In genomic region chr8:50521346-50521745, GRCm38 (mm10) we compare ENCODE assay signal across 26 mouse cellular contexts.
DNase-seq lines count a peak whose midpoint lies in the region; ATAC-seq and TF ChIP-seq lines count a peak whose summit lies in the region.
"Had no signal": no experiment of that assay in that cellular context is flagged by ENCODE, and none has a peak within 500 bp of the region (broad histone marks: within the 10 kb centered on the region; RNA-seq: fewer than 3 reads in every experiment).

No protein-coding gene starts in this region.

- no peaks in the 10 kb centered on the region for H3K36me3 ChIP-seq in forebrain, embryonic 11.5 days (ENCODE audit: control insufficient read depth, insufficient read depth, low read length)
- H3K36me3 ChIP-seq in forebrain, embryonic 16.5 days (ENCODE audit: control insufficient read depth, insufficient read depth): no peaks in the 10 kb centered on the region
- no peaks in the 10 kb centered on the region for H3K36me3 ChIP-seq in forebrain, postnatal 0 days (ENCODE audit: insufficient read depth)
- no peaks in the 10 kb centered on the region for H3K36me3 ChIP-seq in forebrain, embryonic 10.5 days (replicated peaks)
- H3K36me3 ChIP-seq: embryonic facial prominence, embryonic 10.5 days; embryonic facial prominence, embryonic 13.5 days; G1E; hindbrain, embryonic 12.5 days; hindbrain, embryonic 15.5 days had no signal

- 81% methylated on average over 5 of the region's 5 CpGs for WGBS in forebrain, embryonic 11.5 days
- 70% methylated on average over 5 of the region's 5 CpGs for WGBS in forebrain, embryonic 16.5 days
- WGBS in forebrain, postnatal 0 days: 48% methylated on average over 5 of the region's 5 CpGs
- WGBS in forebrain, embryonic 10.5 days: 88% methylated on average over 5 of the region's 5 CpGs

- no peak overlapping the region for H3K27ac ChIP-seq in forebrain, embryonic 11.5 days (ENCODE audit: low read depth, low read length)
- no peak overlapping the region for H3K27ac ChIP-seq in forebrain, embryonic 16.5 days (ENCODE audit: low read length)
- H3K27ac ChIP-seq in forebrain, postnatal 0 days (ENCODE audit: low read depth, low read length): peak overlapping the region; percentile 15; the same call in 1 of the 2 replicates
- H3K27ac ChIP-seq in forebrain, embryonic 10.5 days: no peak overlapping the region
- H3K27ac ChIP-seq: embryonic facial prominence, embryonic 10.5 days; embryonic facial prominence, embryonic 13.5 days; gastrocnemius, adult 2 months; hindbrain, embryonic 12.5 days; hindbrain, embryonic 15.5 days had no signal

- H3K4me3 ChIP-seq in forebrain, embryonic 11.5 days (ENCODE audit: low read depth, low read length): no peak overlapping the region
- no peak overlapping the region for H3K4me3 ChIP-seq in forebrain, embryonic 16.5 days (replicated peaks; ENCODE audit: low read length)
- no peak overlapping the region for H3K4me3 ChIP-seq in forebrain, postnatal 0 days (ENCODE audit: low read depth, low read length)
- no peak overlapping the region for H3K4me3 ChIP-seq in forebrain, embryonic 10.5 days
- H3K4me3 ChIP-seq: embryonic facial prominence, embryonic 10.5 days; embryonic facial prominence, embryonic 13.5 days; erythroblast, embryonic 14.5 days; gastrocnemius, adult 2 months; hindbrain, embryonic 12.5 days; hindbrain, embryonic 15.5 days had no signal

- no peak for DNase-seq in forebrain, embryonic 11.5 days (ENCODE audit: low spot score)
- DNase-seq in forebrain, postnatal 0 days: peak; percentile 35
- no peak for DNase-seq in forebrain, embryonic 10.5 days (ENCODE audit: extremely low spot score, low spot score)
- peak; percentile 11 for DNase-seq in retina, embryonic 14.5 days (ENCODE audit: low spot score)
- DNase-seq in retina, postnatal 1 day: no peak
- no peak for DNase-seq in cerebellum, adult 9-10 months
- DNase-seq: adrenal gland, postnatal 10 days; adrenal gland, postnatal 36 days; B cell, adult 2 months; cerebellum, adult 11-12 months; cerebellum, adult 8-10 months; cerebellum, postnatal 14 days; gastrocnemius, adult 2 months; gastrocnemius, postnatal 14 days; heart, adult 11 months had no signal

- H3K9me3 ChIP-seq in forebrain, embryonic 11.5 days (ENCODE audit: control insufficient read depth, low read length): no peaks in the 10 kb centered on the region
- no peaks in the 10 kb centered on the region for H3K9me3 ChIP-seq in forebrain, embryonic 16.5 days (ENCODE audit: control insufficient read depth, low read length)
- H3K9me3 ChIP-seq in forebrain, postnatal 0 days (ENCODE audit: low read length): no peaks in the 10 kb centered on the region
- H3K9me3 ChIP-seq in forebrain, embryonic 10.5 days: no peaks in the 10 kb centered on the region
- H3K9me3 ChIP-seq: embryonic facial prominence, embryonic 10.5 days; embryonic facial prominence, embryonic 13.5 days; G1E; hindbrain, embryonic 12.5 days; hindbrain, embryonic 15.5 days had no signal

- ATAC-seq in forebrain, embryonic 11.5 days (replicated peaks; ENCODE audit: low FRiP score): 0 out of 2 replicates have a peak, but pooled peaks have one; percentile 27
- ATAC-seq in forebrain, embryonic 16.5 days: no peak
- peak; percentile 51; the same call in 1 of the 2 replicates for ATAC-seq in forebrain, postnatal 0 days
- ATAC-seq: intestine, postnatal 0 days; Patski had no signal

- H3K27me3 ChIP-seq in forebrain, embryonic 11.5 days (ENCODE audit: control insufficient read depth, insufficient read depth, low read length): no peaks in the 10 kb centered on the region
- no peaks in the 10 kb centered on the region for H3K27me3 ChIP-seq in forebrain, embryonic 16.5 days (replicated peaks; ENCODE audit: control insufficient read depth, insufficient read depth, low read length)
- no peaks in the 10 kb centered on the region for H3K27me3 ChIP-seq in forebrain, postnatal 0 days (ENCODE audit: insufficient read depth, low read length)
- no peaks in the 10 kb centered on the region for H3K27me3 ChIP-seq in forebrain, embryonic 10.5 days (ENCODE audit: poor library complexity, severe bottlenecking)
- H3K27me3 ChIP-seq: CH12.LX; embryonic facial prominence, embryonic 13.5 days; hindbrain, embryonic 12.5 days; hindbrain, embryonic 15.5 days; Patski had no signal

- TF ChIP-seq CTCF in forebrain, postnatal 0 days (IDR thresholded peaks at IDR 0.05; ENCODE audit: low read depth): no peak

- H3K4me1 ChIP-seq in forebrain, embryonic 11.5 days (replicated peaks; ENCODE audit: control insufficient read depth, insufficient read depth, low read length): no peaks in the 10 kb centered on the region
- H3K4me1 ChIP-seq in forebrain, embryonic 16.5 days (replicated peaks; ENCODE audit: control insufficient read depth, insufficient read depth, low read length): no peaks in the 10 kb centered on the region
- no peaks in the 10 kb centered on the region for H3K4me1 ChIP-seq in forebrain, postnatal 0 days (ENCODE audit: insufficient read depth)
- H3K4me1 ChIP-seq in forebrain, embryonic 10.5 days: peaks cover 10% of the 10 kb centered on the region; the same call in 1 of the 2 replicates
- H3K4me1 ChIP-seq: embryonic facial prominence, embryonic 10.5 days; embryonic facial prominence, embryonic 13.5 days; hindbrain, embryonic 12.5 days had no signal

- H3K4me2 ChIP-seq in forebrain, embryonic 11.5 days (ENCODE audit: low read depth, low read length, severe bottlenecking): no peak overlapping the region
- no peak overlapping the region for H3K4me2 ChIP-seq in forebrain, embryonic 16.5 days (ENCODE audit: low read length)
- no peak overlapping the region for H3K4me2 ChIP-seq in forebrain, postnatal 0 days (ENCODE audit: low read depth)
- H3K4me2 ChIP-seq: embryonic facial prominence, embryonic 13.5 days; heart, embryonic 11.5 days; hindbrain, embryonic 12.5 days; hindbrain, embryonic 15.5 days had no signal

- no peak overlapping the region for H3K9ac ChIP-seq in forebrain, embryonic 11.5 days (ENCODE audit: low read length)
- no peak overlapping the region for H3K9ac ChIP-seq in forebrain, embryonic 16.5 days (replicated peaks; ENCODE audit: low read depth, low read length)
- H3K9ac ChIP-seq in forebrain, postnatal 0 days: no peak overlapping the region
- H3K9ac ChIP-seq: embryonic facial prominence, embryonic 13.5 days; hindbrain, embryonic 12.5 days; hindbrain, embryonic 15.5 days had no signal

Comparison
In these comparisons a context has a peak if more than half of its experiments do, and no peak if none do; other contexts are left out.
1. DNase-seq: peak in forebrain, postnatal 0 days (single experiment) and retina, embryonic 14.5 days (single experiment); none in forebrain, embryonic 11.5 days (single experiment), forebrain, embryonic 10.5 days (single experiment), retina, postnatal 1 day (single experiment) and cerebellum, adult 9-10 months (single experiment).